Mouse (Mus musculus) liver, adult (tissue): ENCODE results near the gene Plekho2.

Experiments used
- GATA4 ChIP-seq: IDR thresholded peaks from 2 replicates; pipeline ENCODE4 v1.6.1; 2014; ENCODE audit warnings: mild to moderate bottlenecking, low read length; ENCODE audit not compliant: insufficient replicate concordance

The Plekho2 gene

DNA sequence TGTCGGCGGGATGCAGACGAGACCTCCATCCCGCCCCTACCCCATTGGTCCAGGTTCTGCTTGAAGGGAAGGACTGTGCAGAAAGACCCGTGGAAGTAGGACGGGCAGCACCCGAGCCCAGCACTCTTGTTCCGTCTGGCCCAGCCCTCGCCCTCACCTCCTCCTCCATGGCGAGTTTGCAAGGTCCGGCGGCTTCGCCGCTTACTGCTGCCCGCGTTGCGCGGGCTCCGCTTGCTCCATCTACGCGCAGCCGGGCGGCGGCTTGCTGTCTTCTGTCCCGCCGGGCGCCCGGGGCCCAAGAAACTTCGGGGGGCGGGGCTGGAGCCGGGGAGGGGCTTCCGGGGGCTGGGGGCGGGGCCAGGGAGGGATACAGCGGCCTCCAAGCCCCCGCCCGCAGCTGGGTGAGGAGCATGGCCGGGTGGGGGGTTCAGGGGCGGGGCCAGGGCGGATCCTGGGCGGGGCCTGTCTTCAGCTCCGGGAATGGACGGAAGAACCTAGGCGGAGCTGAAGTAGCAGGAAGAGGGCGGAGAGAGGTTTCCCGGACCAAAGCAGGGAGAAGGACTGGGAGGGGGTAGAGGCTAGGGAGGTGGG, at the start of gene Plekho2:
Gene Plekho2, minus strand, starts transcription at position 260 of the 591 bp plus-strand sequence.
- no peak for TF ChIP-seq GATA4

DNA sequence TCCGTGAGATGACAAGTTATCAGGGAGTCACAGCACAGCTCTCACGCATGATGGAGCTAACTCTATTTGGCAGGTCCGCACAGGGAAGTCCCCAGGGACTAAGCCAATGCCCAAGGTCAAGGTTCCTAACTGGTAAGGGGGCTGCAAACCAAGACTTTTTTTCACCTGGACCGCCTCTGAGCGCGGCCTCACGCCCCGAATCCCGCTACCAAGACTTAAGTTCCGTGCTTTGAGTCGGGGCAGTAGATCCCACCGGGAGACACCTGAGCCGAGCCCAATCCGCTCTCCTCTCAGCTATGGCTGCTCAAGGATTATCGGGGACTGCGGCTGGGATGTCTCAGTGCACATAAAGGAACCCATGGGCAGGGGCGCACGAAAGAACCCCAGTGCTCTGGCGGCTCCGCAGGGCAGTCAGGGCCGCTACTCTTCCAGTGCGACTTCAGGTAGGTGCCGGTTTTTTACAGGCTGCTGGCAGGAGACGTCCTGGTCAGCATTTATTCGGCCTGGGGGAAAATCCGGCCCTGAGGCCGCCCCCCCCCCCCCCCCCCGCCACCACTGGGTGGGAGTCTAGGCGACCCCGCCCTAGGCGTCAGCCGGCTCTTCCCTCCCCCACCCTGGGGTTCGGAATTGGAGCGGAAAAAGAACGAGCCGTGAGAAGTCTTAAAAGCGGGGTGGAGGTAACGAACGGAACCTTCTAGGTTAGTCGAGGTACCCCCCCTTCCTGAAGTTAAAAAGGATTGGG, 49.4 kb upstream of the Plekho2 start, which contains the start of gene Rbpms2:
Gene Rbpms2, plus strand, starts transcription at position 624 of the 742 bp plus-strand sequence.
- TF ChIP-seq GATA4, result no peak

- no peak for TF ChIP-seq GATA4
Observed at GRCm38 (mm10) chr9:65624266-65624665, 44.4 kb upstream of the Plekho2 start.

DNA sequence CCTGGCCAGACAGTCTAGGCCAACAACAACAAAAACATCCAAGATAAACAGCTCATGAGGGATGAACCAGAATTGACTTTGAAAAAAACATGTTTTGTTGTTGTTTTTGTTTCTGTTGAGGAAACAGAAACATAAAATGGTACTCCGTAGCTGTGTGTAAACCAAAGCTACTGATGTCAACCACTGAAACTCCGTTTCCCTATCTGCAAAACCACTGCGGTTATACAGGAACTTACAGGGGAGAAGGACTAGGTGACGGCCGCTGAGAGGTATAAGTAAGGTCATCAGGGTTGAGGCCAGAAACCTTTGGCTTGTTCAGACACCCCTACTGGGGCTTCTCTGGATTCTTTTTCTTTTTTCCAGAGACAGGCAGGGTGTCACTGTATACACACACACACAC, 43.0 kb upstream of the Plekho2 start:
- TF ChIP-seq GATA4, result no peak

DNA sequence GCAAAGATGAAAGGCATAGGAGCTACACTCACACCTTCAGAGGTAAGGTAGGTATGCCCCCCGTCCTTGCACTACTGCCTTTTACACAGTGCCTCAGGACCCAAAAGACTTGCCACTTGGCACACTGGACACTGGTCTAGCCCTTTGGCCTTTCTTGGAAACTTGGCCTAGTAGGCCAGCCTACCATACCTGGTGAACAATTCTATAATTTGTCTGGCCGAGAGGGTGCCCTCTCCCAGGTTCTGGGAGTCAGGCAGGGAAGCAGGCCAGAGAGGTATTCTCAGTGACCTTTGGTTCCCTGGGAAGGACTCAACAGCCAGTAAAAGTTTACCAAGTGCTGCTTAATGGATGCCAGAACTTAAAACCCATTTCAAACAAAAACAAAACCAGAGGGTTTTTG, 41.8 kb upstream of the Plekho2 start:
- no peak for TF ChIP-seq GATA4

- TF ChIP-seq GATA4, result no peak
Observed at GRCm38 (mm10) chr9:65621196-65621595, 41.4 kb upstream of the Plekho2 start.

- TF ChIP-seq GATA4, result no peak
Observed at GRCm38 (mm10) chr9:65619311-65619710, 39.5 kb upstream of the Plekho2 start.

DNA sequence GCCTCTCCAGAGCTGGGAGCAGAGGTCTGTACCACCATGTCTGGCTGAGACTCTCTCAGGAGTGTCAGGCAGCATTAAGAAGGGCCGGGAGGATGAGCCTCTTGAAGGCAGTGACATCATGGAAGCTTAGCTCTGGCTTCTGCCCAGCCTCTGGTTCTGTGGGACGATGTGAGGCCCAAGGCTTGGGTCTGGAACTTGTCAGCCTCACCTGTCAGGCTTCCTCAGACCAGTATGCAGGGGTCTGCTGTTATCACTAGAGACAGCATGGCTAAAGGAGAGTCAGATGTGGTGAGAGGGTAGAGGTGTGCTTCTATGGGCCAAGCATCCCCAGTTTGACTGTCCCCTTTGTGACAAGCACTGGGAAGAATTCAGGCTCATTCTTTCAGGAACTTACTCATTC, 33.3 kb upstream of the Plekho2 start:
- TF ChIP-seq GATA4, result no peak

GRCm38 (mm10) chr9:65611969-65612486, 32.2 kb upstream of the Plekho2 start:
- TF ChIP-seq GATA4, result no peak

DNA sequence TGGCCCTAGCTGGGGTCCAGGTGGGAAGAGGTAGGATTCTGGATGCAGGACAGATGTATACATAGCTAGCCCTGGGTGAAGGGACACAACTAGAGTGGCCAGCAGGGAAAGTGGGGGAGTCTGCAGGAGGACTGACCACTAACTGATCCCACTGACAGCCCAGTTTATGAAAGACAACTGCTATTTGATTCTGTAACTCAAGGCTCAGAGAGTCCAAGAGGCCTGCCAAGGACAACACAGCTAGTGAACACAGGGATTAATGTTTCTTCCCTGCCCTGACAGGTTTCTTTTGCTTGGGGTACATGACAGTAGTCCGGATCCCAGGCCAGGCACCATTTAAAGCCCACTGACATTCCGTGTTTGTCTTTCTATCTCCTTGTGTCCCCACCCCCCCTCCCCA, 27.3 kb upstream of the Plekho2 start:
- TF ChIP-seq GATA4, result no peak

DNA sequence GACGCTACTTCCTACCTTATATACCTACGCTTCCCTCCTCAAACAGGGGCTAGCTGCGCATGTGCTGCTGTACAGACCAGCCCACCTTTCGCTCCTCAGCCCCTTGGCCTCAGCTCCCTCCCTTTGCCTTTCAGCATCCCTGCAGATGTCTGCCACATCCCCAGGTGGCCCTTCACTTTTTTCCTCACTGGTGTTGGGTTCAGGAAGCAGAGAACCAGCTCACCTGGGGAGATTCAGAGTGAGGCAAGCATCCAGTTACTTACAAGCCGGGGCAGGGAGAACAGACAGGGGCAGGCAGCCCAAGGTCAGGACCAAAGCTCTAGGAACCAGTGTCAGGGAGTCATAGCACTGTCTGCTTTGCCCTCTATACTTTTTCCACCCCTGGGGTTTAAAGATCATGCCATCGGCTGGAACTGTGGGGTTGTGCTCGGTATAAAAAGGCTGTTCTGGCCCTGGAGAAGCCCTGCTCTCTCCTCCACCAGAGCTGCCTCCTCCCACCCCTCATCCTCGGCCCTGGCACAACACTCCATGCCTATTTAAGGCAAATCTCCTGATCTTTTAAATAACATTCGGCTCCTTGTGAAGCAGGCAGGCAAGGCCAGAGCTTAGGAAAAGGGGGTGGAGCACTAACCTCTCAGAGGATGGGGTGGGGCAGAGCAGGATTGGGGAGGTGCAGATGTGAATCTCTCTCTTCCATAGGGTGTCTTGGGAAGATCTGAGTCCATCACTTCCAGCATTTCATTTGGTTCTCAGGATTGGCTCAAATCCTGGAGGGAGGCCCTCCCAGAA, 26.7 kb upstream of the Plekho2 start:
- TF ChIP-seq GATA4, result no peak

- TF ChIP-seq GATA4, result no peak
Observed at GRCm38 (mm10) chr9:65605471-65606136, 25.8 kb upstream of the Plekho2 start.

GRCm38 (mm10) chr9:65603401-65604102, 23.7 kb upstream of the Plekho2 start:
- no peak for TF ChIP-seq GATA4

DNA sequence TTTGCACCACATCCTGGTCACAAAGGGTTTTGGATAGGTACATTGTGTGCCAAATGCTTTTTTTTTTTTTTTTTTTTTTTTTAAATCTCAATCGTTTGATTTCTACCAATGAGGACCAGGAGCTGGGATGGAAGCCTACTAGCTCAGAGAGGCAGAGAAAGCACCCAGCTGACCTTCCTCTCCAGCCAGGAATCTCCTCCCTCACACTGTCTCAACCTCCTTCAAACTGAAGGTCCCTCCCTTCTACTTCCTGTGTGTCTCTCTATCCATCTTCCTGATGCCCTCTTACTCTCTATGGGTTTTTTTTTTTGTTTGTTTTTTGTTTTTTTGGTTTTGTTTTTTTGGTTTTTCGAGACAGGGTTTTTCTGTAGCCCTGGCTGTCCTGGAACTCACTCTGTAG, 21.1 kb upstream of the Plekho2 start:
- TF ChIP-seq GATA4, result no peak
